Mouse (Mus musculus): ENCODE results near the gene Rbck1.
A peak's percentile ranks its signal among the peaks of the same experiment; 100 is the strongest.
"Not testable (repeated sequence)": the region's sequence is repeated elsewhere in the genome, so short reads cannot be mapped to it uniquely, and the experiment has no call there.

Gene Rbck1

GRCm38 (mm10) chr2:152332101-152332825, at the start of gene Rbck1:
Gene Rbck1, minus strand, starts transcription at chr2:152332653.
- DNase-seq (ENCODE audit: low spot score), result peak; percentile 91

DNA sequence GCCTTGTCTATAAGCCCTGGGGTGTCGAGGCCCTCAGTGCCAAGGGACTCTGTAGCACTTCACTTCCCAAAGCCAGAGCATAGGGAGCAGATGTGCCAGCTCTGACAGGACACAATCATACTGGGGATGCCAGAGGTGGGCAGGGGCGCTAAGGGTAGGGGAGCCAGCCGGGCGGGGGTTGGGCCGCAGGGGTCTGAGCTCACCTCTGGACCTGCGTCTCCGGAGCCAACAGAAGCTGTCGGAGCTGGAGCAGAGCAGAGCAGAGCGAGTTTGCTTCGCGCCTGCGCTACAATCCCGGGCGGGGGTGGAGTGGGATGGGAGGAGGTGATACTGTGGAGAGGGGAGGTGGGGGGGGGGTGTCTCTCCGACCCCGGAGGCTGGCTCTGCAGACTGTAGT, 43.9 kb upstream of the Rbck1 start, which contains the start of gene Nrsn2:
Gene Nrsn2, minus strand, starts transcription at position 294 of the 397 bp plus-strand sequence.
- no peak for DNase-seq (ENCODE audit: low spot score)

- peak; percentile 66 for DNase-seq (ENCODE audit: low spot score)
Measured at GRCm38 (mm10) chr2:152375652-152376344, 43.3 kb upstream of the Rbck1 start.

DNA sequence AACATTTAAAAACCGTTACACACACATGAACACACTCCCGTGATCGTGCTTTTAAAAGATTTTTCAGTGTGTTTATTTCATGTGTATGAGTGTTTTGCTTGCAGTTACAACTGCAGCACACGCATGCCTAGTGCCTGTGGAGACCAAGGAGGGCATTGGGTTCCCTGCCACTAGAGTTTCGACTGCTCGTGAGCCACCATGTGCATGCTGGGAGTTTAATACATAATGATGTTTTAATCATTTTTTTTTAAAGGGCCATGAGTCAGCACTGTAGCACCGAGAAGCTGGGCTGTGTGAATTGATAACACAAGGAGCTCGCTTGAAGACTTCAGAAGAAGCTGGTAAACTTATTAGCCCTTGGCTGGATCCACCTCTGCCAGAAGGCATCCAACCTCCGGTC, 41.1 kb upstream of the Rbck1 start:
- DNase-seq (ENCODE audit: low spot score), result no peak

DNA sequence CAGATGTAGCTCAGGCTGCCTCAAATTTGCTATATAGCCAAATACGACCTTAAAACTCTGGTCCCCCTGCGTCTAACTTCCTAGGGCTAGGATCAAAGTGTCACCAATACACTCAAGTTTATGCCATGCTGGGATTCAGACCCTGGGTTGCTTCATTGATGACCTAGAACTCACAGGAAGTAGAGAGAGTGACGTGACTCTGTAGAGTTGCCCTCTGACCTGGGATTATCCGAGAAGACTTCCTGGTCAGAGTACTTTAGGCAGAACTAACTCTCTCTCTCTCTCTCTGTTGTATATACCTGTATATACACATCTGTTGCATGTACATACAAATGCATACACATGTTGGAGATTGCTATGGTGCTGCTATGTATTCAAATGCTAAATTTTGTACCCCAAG, 40.2 kb upstream of the Rbck1 start:
- no peak for DNase-seq (ENCODE audit: low spot score)

DNA sequence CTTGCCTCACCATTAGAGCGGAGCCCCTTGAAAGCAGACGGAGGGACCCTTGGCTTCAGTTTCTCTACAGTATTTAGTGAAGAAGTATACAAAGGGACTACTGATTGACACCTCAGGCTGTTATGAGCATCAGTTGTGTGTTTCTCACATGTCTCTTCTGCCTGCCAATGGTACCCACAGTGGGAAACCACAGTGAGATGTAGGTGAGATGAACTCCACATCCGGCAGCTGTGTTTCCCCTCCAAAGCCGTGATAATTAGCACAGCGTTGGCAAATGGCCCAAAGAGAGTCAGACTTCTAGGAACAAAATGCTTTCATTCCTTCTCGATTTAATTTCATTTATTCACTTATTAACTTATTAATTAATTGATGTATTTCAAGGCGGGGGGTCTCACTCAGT, 39.7 kb upstream of the Rbck1 start:
- no peak for DNase-seq (ENCODE audit: low spot score)

DNA sequence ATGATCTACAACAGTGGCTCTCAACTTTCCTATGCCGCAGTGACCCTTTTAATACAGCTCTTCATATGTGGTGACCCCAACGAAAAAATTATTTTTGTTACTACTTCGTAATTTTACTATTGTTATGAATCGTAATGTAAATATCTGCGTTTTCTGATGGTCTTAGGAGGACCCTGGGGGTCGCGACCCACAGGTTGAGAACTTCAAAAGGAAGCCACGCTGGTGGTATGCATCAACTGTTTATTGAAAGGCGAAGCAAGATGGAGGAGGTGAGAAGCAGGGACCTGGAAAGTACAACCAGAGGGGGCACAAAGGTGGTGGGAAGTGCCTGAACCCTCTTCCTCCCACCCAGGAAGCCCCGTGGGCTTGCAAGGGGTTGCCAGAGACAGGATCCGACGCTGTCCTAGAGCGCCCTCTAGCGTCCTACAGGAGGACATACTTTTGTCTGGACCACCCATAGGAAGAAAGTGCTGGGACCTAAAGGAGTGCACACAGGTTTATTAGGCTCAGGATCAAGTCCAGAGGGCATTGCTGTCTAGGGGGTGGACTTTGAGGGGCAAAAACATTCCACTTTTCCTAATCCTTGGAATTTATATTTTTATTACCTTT, 36.2 kb upstream of the Rbck1 start:
- DNase-seq (ENCODE audit: low spot score), result peak; percentile 89

DNA sequence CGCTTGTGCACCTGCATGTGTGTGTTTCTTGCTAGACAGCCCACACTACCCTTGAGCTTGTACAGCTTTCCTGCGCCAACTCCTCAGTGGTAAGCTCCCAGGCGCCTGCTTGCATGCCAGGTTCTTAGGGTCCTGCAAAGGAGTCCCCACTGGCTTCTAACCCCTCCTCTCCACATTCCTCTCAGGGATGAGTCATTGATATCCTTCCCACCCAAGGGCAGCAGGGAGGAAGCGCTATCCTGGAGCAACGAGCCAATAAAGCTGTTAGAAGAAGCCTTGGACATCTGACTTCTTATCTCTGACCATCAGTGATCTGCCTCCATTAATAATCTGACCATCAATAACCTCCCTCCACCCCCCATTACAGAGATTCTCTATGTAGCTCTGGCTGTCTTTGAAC, 35.5 kb upstream of the Rbck1 start:
- no peak for DNase-seq (ENCODE audit: low spot score)

DNA sequence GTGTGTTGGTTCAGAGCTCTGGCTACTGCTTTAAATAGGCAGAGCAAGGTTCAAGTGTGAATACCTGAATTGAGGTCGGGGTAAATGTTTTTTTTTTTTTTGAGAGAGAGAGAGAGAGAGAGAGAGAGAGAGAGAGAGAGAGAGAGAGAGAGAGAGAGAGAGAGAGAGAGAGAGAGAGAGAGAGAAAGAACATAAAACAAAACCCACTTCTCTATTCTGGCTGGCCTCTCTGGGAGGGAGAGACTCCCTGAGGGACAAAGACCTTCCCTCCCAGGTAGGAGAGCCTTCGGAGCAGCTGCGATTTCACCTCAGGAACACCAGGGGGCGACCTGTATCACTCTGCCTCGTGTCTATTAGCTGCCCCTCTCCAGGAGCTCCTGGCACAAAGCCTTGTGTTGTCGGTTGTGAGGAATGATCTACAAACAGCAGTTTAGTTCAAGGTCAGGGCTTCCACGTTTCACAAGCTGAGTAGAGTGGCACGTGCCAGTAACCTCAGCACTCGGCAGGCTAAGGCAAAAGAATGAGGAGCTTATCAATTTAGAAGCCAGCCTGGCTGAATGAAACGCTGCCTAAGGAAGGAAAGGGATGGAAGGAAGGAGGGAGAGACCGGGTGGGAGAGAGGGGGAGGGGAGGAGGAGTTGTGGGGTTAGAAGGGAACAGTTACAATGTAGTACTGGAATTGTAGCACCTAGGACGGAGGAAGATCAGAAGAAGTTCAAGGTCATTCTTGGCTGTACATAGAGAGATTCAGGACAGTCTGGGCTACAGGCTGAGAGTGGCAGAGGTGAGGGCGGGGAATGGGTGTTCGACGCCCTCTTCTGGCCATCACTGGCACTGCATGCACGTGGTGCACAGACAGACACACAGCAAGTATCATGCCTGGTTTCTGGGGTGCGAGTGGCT, 31.0 kb upstream of the Rbck1 start:
- peak; percentile 89 for DNase-seq (ENCODE audit: low spot score)

- DNase-seq (ENCODE audit: low spot score), result no peak
Measured at GRCm38 (mm10) chr2:152361193-152361592, 28.7 kb upstream of the Rbck1 start.

DNA sequence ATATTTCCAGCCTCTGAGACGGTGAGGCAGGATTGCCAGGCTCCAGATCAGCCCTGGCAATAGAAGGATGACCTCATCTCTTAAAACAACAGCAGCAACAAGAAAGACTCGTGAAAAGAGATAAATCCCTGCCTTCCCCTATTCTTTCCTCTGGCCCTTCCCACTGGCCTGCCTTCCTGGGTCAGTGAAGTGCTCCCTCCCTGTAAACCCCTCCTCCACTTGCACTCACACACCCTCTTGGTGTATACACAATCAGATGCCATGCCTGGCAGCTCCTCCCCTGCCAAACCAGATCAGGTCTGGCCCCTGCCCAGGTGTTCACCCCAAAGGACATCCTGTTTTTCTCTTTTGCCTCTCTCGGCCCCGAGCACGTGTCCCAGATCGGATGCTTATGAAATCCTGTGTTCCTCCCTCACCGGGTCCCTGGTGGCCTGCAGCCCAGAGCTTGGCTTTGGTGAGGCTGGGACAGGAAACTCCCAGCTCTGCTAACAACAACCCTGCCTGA, 27.9 kb upstream of the Rbck1 start:
- DNase-seq (ENCODE audit: low spot score), result no peak

DNA sequence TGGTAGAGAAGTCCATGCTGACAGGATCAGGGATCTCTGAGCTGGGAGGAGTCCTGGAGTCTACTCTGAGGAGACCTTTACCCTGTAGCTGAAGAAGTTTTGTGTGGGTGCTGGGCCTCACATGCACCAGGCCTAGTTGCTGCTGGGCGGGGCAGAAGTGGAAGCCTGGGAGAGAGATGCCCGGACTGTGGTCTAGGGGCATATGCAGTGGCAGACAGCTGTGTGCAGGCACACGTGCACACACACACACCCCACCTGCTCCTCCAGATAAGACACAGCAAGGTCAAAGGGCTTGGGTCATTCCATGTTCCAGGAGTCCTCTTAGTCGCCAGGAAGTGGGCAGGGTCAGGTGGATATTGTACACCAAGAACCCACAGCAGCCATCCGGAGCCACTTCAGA, 27.2 kb upstream of the Rbck1 start:
- no peak for DNase-seq (ENCODE audit: low spot score)

GRCm38 (mm10) chr2:152358977-152359376, 26.5 kb upstream of the Rbck1 start:
- DNase-seq (ENCODE audit: low spot score), result not testable (repeated sequence)

GRCm38 (mm10) chr2:152357254-152357653, 24.8 kb upstream of the Rbck1 start:
- no peak for DNase-seq (ENCODE audit: low spot score)

- DNase-seq (ENCODE audit: low spot score), result no peak
Measured at GRCm38 (mm10) chr2:152349842-152350540, 17.5 kb upstream of the Rbck1 start.

DNA sequence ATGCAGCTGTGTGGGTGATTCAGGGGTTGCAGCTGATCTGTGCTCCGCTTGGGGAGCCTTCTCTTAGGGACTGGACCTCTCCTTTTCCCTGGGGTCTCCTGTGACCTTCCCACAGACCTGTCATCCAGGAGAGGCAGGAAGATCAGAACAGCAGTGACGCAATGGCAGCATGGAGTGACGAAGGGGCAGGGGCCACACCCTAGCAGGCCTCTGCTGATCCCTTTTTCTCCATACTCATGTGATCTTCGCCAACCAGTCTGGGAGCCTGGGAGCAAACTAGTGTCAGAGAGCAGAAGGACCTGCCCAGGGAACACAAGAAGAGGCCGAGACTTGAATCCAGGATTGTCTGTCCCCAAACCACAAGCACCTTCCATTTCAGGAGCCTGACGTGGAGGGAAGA, 16.8 kb upstream of the Rbck1 start:
- DNase-seq (ENCODE audit: low spot score), result no peak

DNA sequence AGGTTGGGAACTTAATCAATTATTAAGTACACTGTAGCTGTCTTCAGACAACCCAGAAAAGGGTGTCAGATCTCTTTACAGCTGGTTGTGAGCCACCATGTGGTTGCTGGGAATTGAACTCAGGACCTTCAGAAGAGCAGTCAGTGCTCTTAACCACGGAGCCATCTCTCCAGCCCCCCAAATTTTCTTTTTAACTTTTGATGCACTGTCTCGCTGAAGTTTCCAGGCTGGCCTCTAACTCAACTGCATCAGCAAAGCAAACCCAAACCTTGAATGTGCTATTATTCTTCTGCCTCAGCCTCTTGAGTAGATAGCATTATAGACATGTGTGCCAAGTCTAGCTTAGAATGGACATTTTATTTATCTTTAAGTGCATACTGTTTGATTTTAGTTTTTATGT, 15.3 kb upstream of the Rbck1 start:
- DNase-seq (ENCODE audit: low spot score), result no peak

DNA sequence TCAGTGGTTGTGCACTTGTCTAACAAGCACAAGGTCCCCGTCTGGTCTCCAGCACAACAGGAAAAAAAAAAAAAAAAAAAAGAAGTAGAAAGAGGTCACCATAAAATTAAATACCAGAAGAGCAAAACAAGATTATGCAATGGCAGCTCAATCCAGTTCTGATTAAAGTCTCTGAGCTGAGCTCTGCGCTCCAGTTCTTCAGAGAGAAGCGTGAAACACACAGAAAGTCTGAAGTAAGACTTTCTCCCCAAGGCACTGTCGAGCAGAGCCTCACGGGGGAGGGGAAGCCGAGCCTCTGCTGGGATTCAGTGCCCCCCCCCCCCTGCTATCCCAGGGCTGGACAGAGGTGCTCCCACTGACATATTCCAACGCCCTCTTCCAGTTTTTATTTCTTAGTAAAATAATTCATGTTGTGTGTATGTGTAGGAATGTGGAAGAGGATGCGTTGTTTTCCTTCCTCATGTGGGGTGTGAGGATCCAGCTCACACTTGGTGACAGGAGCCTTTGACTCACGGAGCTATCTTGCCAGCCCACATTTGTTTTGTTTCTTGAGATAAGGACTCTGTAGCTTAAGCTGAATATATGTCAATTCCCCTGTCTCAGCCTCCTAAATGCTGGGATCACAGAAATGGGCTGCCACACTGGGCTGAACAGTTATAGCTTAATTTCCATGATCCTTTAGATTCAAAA, 14.5 kb upstream of the Rbck1 start:
- no peak for DNase-seq (ENCODE audit: low spot score)

- no peak for DNase-seq (ENCODE audit: low spot score)
Measured at GRCm38 (mm10) chr2:152345393-152345792, 12.9 kb upstream of the Rbck1 start.

DNA sequence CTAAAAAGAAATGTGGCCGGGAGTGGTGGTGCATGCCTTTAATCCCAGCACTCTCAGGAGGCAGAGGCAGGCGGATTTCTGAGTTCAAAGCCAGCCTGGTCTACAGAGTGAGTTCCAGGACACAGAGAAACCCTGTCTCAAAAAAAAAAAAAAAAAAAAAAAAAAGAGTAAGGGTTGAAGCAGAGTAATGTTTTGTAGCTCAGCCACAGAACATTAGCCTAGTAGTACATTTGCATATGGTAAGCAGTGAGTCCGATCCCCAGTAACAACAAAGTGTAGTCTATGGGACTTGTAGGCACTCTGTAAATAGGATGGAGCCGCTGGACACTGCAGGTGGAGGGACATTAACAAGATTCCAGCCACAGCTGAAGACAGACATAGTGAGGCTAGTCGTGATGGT, 12.5 kb upstream of the Rbck1 start:
- no peak for DNase-seq (ENCODE audit: low spot score)

GRCm38 (mm10) chr2:152344361-152344760, 11.9 kb upstream of the Rbck1 start:
- no peak for DNase-seq (ENCODE audit: low spot score)
